31 mouse cellular contexts compared by ENCODE assay signal in the genomic region with DNA sequence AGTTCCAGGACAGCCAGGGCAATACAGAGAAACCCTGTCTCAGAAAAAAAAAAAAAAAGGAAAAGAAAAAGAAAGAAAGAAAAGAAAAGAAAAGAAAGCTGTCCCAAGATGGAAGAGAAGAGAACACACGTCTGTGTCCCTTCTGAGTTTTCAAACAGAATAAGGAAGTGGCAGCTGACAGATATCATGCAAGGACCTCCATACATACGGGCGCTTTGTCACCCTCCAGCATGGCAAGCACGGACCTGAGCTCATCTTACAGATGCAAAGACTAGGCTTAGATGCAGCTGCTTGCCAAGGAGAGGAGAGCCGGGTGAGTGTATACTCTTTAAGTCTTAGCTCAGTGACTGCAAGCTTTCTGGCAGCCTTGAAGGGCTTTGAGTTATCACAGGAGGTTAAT. TPM values are rescaled to one million over a fixed set of nuclear protein-coding genes. Genes with fewer than 3 reads are reported as not detected.
"Had no signal": no experiment of that assay in that cellular context is flagged by ENCODE, and none has a peak within 500 bp of the region (broad histone marks: within the 10 kb centered on the region; RNA-seq: fewer than 3 reads in every experiment).

No protein-coding gene starts in this region.

- H3K4me3 ChIP-seq: embryonic facial prominence, embryonic 10.5 days; embryonic facial prominence, embryonic 12.5 days; embryonic facial prominence, embryonic 13.5 days; embryonic facial prominence, embryonic 15.5 days; erythroblast, embryonic 14.5 days; forebrain, embryonic 10.5 days; forebrain, embryonic 12.5 days; forebrain, embryonic 13.5 days; forebrain, embryonic 15.5 days; gastrocnemius, adult 2 months; heart, adult 2 months had no signal

- H3K36me3 ChIP-seq: forebrain, embryonic 12.5 days; forebrain, embryonic 15.5 days had no signal

- H3K9ac ChIP-seq: embryonic facial prominence, embryonic 12.5 days; embryonic facial prominence, embryonic 13.5 days; embryonic facial prominence, embryonic 15.5 days; forebrain, embryonic 12.5 days; forebrain, embryonic 13.5 days; forebrain, embryonic 15.5 days; forebrain, postnatal 0 days had no signal

- H3K4me2 ChIP-seq: embryonic facial prominence, embryonic 12.5 days; embryonic facial prominence, embryonic 13.5 days; embryonic facial prominence, embryonic 15.5 days; forebrain, embryonic 12.5 days; forebrain, embryonic 13.5 days; forebrain, embryonic 15.5 days had no signal

- ATAC-seq: forebrain, embryonic 13.5 days; forebrain, embryonic 14.5 days; forebrain, embryonic 15.5 days; forebrain, embryonic 16.5 days; forebrain, postnatal 0 days had no signal

- H3K27me3 ChIP-seq: embryonic facial prominence, embryonic 15.5 days had no signal

- H3K9me3 ChIP-seq: embryonic facial prominence, embryonic 10.5 days; embryonic facial prominence, embryonic 12.5 days; embryonic facial prominence, embryonic 13.5 days; embryonic facial prominence, embryonic 15.5 days; forebrain, embryonic 10.5 days; forebrain, embryonic 12.5 days; forebrain, embryonic 13.5 days; forebrain, embryonic 15.5 days had no signal

- DNase-seq: cerebellum, adult 9-10 months; cerebellum, adult 9-11 months; cerebellum, postnatal 10 days; cerebellum, postnatal 14 days; cerebellum, postnatal 25 days; cerebellum, postnatal 36 days; embryo, embryonic 11 days; forebrain, postnatal 0 days; gastrocnemius, adult 2 months; gastrocnemius, postnatal 10 days; gastrocnemius, postnatal 14 days; gastrocnemius, postnatal 25 days; gastrocnemius, postnatal 36 days; heart, adult 11 months; heart, adult 18-20 months; heart, adult 2 months had no signal

- H3K27ac ChIP-seq: embryonic facial prominence, embryonic 10.5 days; embryonic facial prominence, embryonic 12.5 days; embryonic facial prominence, embryonic 13.5 days; embryonic facial prominence, embryonic 15.5 days; forebrain, embryonic 10.5 days; forebrain, embryonic 12.5 days; forebrain, embryonic 13.5 days; forebrain, embryonic 15.5 days; gastrocnemius, adult 2 months; heart, adult 2 months had no signal

RNA-seq across cellular contexts. Expression of a gene that starts 15.1 kb away (rescaled TPM):
- total RNA-seq: common myeloid progenitor, adult 5-6 weeks; gastrocnemius, adult 18-20 months; gastrocnemius, adult 2 months; gastrocnemius, adult 8-10 months; gastrocnemius, postnatal 14 days; gastrocnemius, postnatal 25 days; gastrocnemius, postnatal 36 days; granulocyte monocyte progenitor cell, adult 5-6 weeks; heart, adult 18-20 months had no signal
- polyA plus RNA-seq: erythroblast, embryonic 14.5 days; forebrain, embryonic 14.5 days; forebrain, embryonic 16.5 days had no signal
